10 mouse cellular contexts compared by ENCODE assay signal in the genomic region with DNA sequence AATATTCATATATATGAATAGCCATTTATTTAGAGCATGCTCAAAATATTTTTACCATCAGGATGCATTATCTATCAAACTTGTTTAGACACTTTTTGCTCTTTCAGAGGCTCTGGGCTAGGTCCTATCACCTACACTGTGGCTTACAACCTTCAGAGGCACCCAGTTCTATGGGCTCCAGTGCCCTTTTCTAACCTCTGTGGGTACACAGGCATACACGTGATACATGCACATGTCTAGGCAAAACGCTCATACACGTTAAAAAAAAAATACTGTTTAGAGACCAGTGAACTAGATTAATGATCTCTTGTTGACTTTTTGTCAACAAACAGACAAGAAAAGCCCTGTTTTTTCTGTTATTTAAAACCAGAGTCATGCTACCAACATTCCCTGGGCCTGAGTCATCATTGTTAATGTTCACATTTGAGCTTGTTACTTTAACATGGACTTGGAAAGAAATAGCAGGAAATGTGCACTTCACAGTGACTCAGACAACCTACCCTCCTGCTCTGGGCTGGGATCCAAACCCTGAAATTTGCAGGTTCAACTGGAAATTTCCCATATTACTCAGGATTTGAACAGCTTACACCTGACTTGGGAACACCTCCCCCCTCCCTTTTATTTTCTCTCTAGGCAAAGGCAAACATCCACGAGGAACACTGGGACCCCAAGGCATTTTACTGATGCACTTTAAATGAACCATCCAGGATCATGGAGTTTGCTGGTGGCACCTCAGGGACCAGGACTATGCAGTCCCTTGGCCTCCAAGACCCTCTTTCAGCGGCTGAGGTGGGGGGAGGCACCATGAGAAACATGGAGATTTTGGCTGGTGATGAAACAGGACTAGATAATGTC.
DNase-seq lines count a peak whose midpoint lies in the region; TF ChIP-seq lines count a peak whose summit lies in the region.
"Had no signal": no experiment of that assay in that cellular context is flagged by ENCODE, and none has a peak within 500 bp of the region (broad histone marks: within the 10 kb centered on the region; RNA-seq: fewer than 3 reads in every experiment).

No protein-coding gene starts in this region.

- DNase-seq in gastrocnemius, adult 2 months = no peak
- DNase-seq in gastrocnemius, postnatal 25 days = no peak
- peak; percentile 97 for DNase-seq in NIH3T3 (ENCODE audit: low read depth)
- peak; percentile 46 for DNase-seq in kidney, adult 18-20 months
- peak; percentile 21 for DNase-seq in lung, postnatal 36 days
- DNase-seq in heart, postnatal 14 days = no peak
- DNase-seq in left cerebral cortex, adult 2 months (ENCODE audit: extremely low spot score in 1 of 2, low spot score in 2 of 2) = no peak
- no peak for DNase-seq in right cerebral cortex, postnatal 4 days
- DNase-seq: spleen, adult 18-20 months had no signal

- TF ChIP-seq CTCF in gastrocnemius, adult 2 months (IDR thresholded peaks at IDR 0.05) = no peak
- no peak for TF ChIP-seq CTCF in left cerebral cortex, adult 2 months (IDR thresholded peaks at IDR 0.05)

- peak overlapping the region; percentile 25; the same call in 1 of the 2 replicates for H3K27ac ChIP-seq in gastrocnemius, adult 2 months
- H3K27ac ChIP-seq in left cerebral cortex, adult 2 months = no peak overlapping the region
- H3K27ac ChIP-seq: midbrain, embryonic 13.5 days had no signal

- no peak overlapping the region for H3K4me3 ChIP-seq in gastrocnemius, adult 2 months
- H3K4me3 ChIP-seq in left cerebral cortex, adult 2 months = no peak overlapping the region
- H3K4me3 ChIP-seq: midbrain, embryonic 13.5 days had no signal

- intact Hi-C loops in gastrocnemius, adult 2 months (cut with DNase I) = no loop called here
- intact Hi-C loops in heart, postnatal 14 days (cut with DNase I) = no loop called here
- intact Hi-C loops in left cerebral cortex, adult 2 months (cut with DNase I) = no loop called here

Comparison
In these comparisons a context has a peak if more than half of its experiments do, and no peak if none do; other contexts are left out.
1. DNase-seq: peak in NIH3T3 (single experiment), kidney, adult 18-20 months (single experiment) and lung, postnatal 36 days (single experiment); none in gastrocnemius, adult 2 months (single experiment), gastrocnemius, postnatal 25 days (single experiment), heart, postnatal 14 days (0 of 2), left cerebral cortex, adult 2 months (0 of 2) and right cerebral cortex, postnatal 4 days (single experiment).